In genomic region chr16:56074565-56074964, GRCm38 (mm10) we compare ENCODE assay signal across 8 mouse cellular contexts. TPM values are rescaled to one million over a fixed set of nuclear protein-coding genes. Genes with fewer than 3 reads are reported as not detected.
DNase-seq lines count a peak whose midpoint lies in the region; ATAC-seq and TF ChIP-seq lines count a peak whose summit lies in the region.

No protein-coding gene starts in this region.

- H3K4me2 ChIP-seq in hindbrain, postnatal 0 days (ENCODE audit: low read depth, low read length), result no peak overlapping the region
- H3K4me2 ChIP-seq in neural tube, embryonic 14.5 days (ENCODE audit: low read depth, low read length), result peak overlapping the region; percentile 76; the same call in 1 of the 2 replicates

- H3K36me3 ChIP-seq in hindbrain, postnatal 0 days (ENCODE audit: insufficient read depth, low read length), result no peaks in the 10 kb centered on the region
- H3K36me3 ChIP-seq in neural tube, embryonic 14.5 days (ENCODE audit: control insufficient read depth, insufficient read depth, low read length), result no peaks in the 10 kb centered on the region

- DNase-seq in left cerebral cortex, adult 2 months (ENCODE audit: extremely low spot score in 1 of 2, low spot score in 2 of 2), result peak in 1 of 2 experiments; percentile 15
- DNase-seq in left cerebral cortex, postnatal 14 days (ENCODE audit: low spot score in 2 of 2), result no peak
- DNase-seq in cerebellum, postnatal 25 days, result peak; percentile 14 to 16
- no peak for DNase-seq in hindbrain, postnatal 0 days (ENCODE audit: low spot score)
- no peak for DNase-seq in right cerebral cortex, adult 2 months (ENCODE audit: low spot score in 2 of 2)
- DNase-seq in right cerebral cortex, postnatal 10 days (ENCODE audit: low spot score in 2 of 2), result no peak
- no peak for DNase-seq in testis, postnatal 10 days (ENCODE audit: low spot score)

- intact Hi-C loops in left cerebral cortex, adult 2 months (cut with DNase I), result loop anchor here (2.0 kb wide), 1 partner anchor 44 kb away; no protein-coding TSS in a partner anchor
- intact Hi-C loops in left cerebral cortex, postnatal 14 days (cut with DNase I), result no loop called here

- WGBS in hindbrain, postnatal 0 days, result 79% methylated on average over 5 of the region's 5 CpGs
- 77% methylated on average over 5 of the region's 5 CpGs for WGBS in neural tube, embryonic 14.5 days

- no peaks in the 10 kb centered on the region for H3K27me3 ChIP-seq in hindbrain, postnatal 0 days (ENCODE audit: insufficient read depth, low read length)
- no peaks in the 10 kb centered on the region for H3K27me3 ChIP-seq in neural tube, embryonic 14.5 days (ENCODE audit: control insufficient read depth, insufficient read depth, low read length)

- no peak overlapping the region for H3K9ac ChIP-seq in hindbrain, postnatal 0 days (replicated peaks; ENCODE audit: low read length)
- no peak overlapping the region for H3K9ac ChIP-seq in neural tube, embryonic 14.5 days (replicated peaks; ENCODE audit: low read depth, low read length)

- no peaks in the 10 kb centered on the region for H3K9me3 ChIP-seq in hindbrain, postnatal 0 days (ENCODE audit: low read length)
- H3K9me3 ChIP-seq in neural tube, embryonic 14.5 days (ENCODE audit: control insufficient read depth, low read length), result no peaks in the 10 kb centered on the region

- H3K27ac ChIP-seq in left cerebral cortex, adult 2 months, result peak overlapping the region; percentile 98
- peak overlapping the region; percentile 96; the same call in 1 of the 2 replicates for H3K27ac ChIP-seq in hindbrain, postnatal 0 days
- no peak overlapping the region; the same call in 1 of the 2 replicates for H3K27ac ChIP-seq in neural tube, embryonic 14.5 days (ENCODE audit: low read depth, low read length)

- peak overlapping the region; percentile 90; the same call in 1 of the 2 replicates for H3K4me3 ChIP-seq in left cerebral cortex, adult 2 months
- no peak overlapping the region for H3K4me3 ChIP-seq in hindbrain, postnatal 0 days (ENCODE audit: low read length)
- H3K4me3 ChIP-seq in neural tube, embryonic 14.5 days (ENCODE audit: low read depth, low read length), result no peak overlapping the region

- H3K4me1 ChIP-seq in hindbrain, postnatal 0 days (ENCODE audit: insufficient read depth, low read length), result no peaks in the 10 kb centered on the region
- H3K4me1 ChIP-seq in neural tube, embryonic 14.5 days (ENCODE audit: control insufficient read depth, insufficient read depth, low read length), result peaks cover 16% of the 10 kb centered on the region

- no peak for ATAC-seq in hindbrain, postnatal 0 days
- ATAC-seq in neural tube, embryonic 14.5 days (ENCODE audit: low read depth), result 0 out of 2 replicates have a peak, but pooled peaks have one; percentile 9

- TF ChIP-seq CTCF in left cerebral cortex, adult 2 months (IDR thresholded peaks at IDR 0.05), result no peak
- TF ChIP-seq CTCF in hindbrain, postnatal 0 days (IDR thresholded peaks at IDR 0.05; ENCODE audit: low read depth), result no peak

RNA-seq across cellular contexts. Expression of gene Senp7, which starts 26.4 kb away (rescaled TPM):
- 10 to 100 TPM; 41.7 to 44.4 TPM for total RNA-seq in left cerebral cortex, adult 2 months (2021)
- 10 to 100 TPM; 39.5 to 41.1 TPM for total RNA-seq in left cerebral cortex, postnatal 14 days (2021)
- total RNA-seq in hindbrain, postnatal 0 days (2014; rRNA removed), result 11.4 and 23.8 TPM in 2 replicates
- polyA plus RNA-seq in hindbrain, postnatal 0 days (2015; fragmentation: Nextera tagmentation; extraction: Ambion mirVana), result 30.3 and 31.3 TPM in 2 replicates
- polyA plus RNA-seq in neural tube, embryonic 14.5 days (2014; fragmentation: Nextera tagmentation; extraction: Ambion mirVana), result 62.4 and 73.6 TPM in 2 replicates

RNA-seq across cellular contexts. Expression of gene Trmt10c, which starts 36.9 kb away (rescaled TPM):
- total RNA-seq in left cerebral cortex, adult 2 months (2021), result 10 to 100 TPM in 1 of 2 experiments, 1 to 10 TPM in 1; 9.6 to 10.2 TPM
- total RNA-seq in left cerebral cortex, postnatal 14 days (2021), result 1 to 10 TPM; 8.2 to 9.1 TPM
- 7.8 and 10.3 TPM in 2 replicates for total RNA-seq in hindbrain, postnatal 0 days (2014; rRNA removed)
- polyA plus RNA-seq in hindbrain, postnatal 0 days (2015; fragmentation: Nextera tagmentation; extraction: Ambion mirVana), result 15.0 and 15.9 TPM in 2 replicates
- 21.5 and 23.8 TPM in 2 replicates for polyA plus RNA-seq in neural tube, embryonic 14.5 days (2014; fragmentation: Nextera tagmentation; extraction: Ambion mirVana)

RNA-seq across cellular contexts. Expression of gene Pcnp, which starts 45.0 kb away (rescaled TPM):
- 100 to 1,000 TPM; 164 to 167 TPM for total RNA-seq in left cerebral cortex, adult 2 months (2021)
- 100 to 1,000 TPM; 132 to 141 TPM for total RNA-seq in left cerebral cortex, postnatal 14 days (2021)
- total RNA-seq in hindbrain, postnatal 0 days (2014; rRNA removed), result 50.1 and 53.4 TPM in 2 replicates
- 221 and 233 TPM in 2 replicates for polyA plus RNA-seq in hindbrain, postnatal 0 days (2015; fragmentation: Nextera tagmentation; extraction: Ambion mirVana)
- 197 and 228 TPM in 2 replicates for polyA plus RNA-seq in neural tube, embryonic 14.5 days (2014; fragmentation: Nextera tagmentation; extraction: Ambion mirVana)

Comparison
In these comparisons a context has a peak if more than half of its experiments do, and no peak if none do; other contexts are left out.
1. DNase-seq: peak in cerebellum, postnatal 25 days (2 of 2); none in left cerebral cortex, postnatal 14 days (0 of 2), hindbrain, postnatal 0 days (single experiment), right cerebral cortex, adult 2 months (0 of 2), right cerebral cortex, postnatal 10 days (0 of 2) and testis, postnatal 10 days (single experiment).